Mouse (Mus musculus) heart, embryonic 14.5 days (tissue): ENCODE results near the gene Itga1. TPM values are rescaled to one million over a fixed set of nuclear protein-coding genes. Genes with fewer than 3 reads are reported as not detected.

Experiments
- ATAC-seq: fragments of 200-750 bp; cut with Nextera tagmentation; 2 replicates; pipeline ENCODE4 v1.8.0; 2017; ENCODE audit warnings: low read depth, moderate TSS enrichment; ENCODE audit not compliant: insufficient number of reproducible peaks, insufficient read depth, low FRiP score
- H3K27ac ChIP-seq, 2 experiments: fragments of 200-500 bp in 1 of 2; fragments of 300-500 bp in 1 of 2; sonication (generic) in 1 of 2; replicated peaks in 1 of 2; 2 replicates each; pipeline ENCODE4 v1.5.1; 2012 to 2014; ENCODE audit warnings: low read depth in 2 of 2, low read length in 2 of 2, control low read depth in 1 of 2, mild to moderate bottlenecking in 1 of 2, mixed read lengths in 1 of 2; ENCODE audit not compliant: control insufficient read depth in 1 of 2, insufficient read depth in 1 of 2
- H3K27me3 ChIP-seq: fragments of 300-500 bp; sonication (generic); 2 replicates; pipeline ENCODE4 v1.6.1; 2014; ENCODE audit warnings: mild to moderate bottlenecking, low read length, control low read depth; ENCODE audit not compliant: control insufficient read depth, insufficient read depth
- H3K36me3 ChIP-seq: fragments of 300-500 bp; sonication (generic); 2 replicates; pipeline ENCODE4 v1.6.1; 2014; ENCODE audit warnings: mild to moderate bottlenecking, control low read depth, low read length, mixed read lengths; ENCODE audit not compliant: control insufficient read depth, insufficient read depth
- H3K4me1 ChIP-seq, 2 experiments: fragments of 200-500 bp in 1 of 2; fragments of 300-500 bp in 1 of 2; sonication (generic) in 1 of 2; 2 replicates each; pipeline ENCODE4 v1.6.1; 2012 to 2014; ENCODE audit warnings: low read length in 2 of 2, control low read depth in 1 of 2, mixed read lengths in 1 of 2; ENCODE audit not compliant: control insufficient read depth in 2 of 2, insufficient read depth in 2 of 2
- H3K4me2 ChIP-seq: fragments of 300-500 bp; sonication (generic); 2 replicates; pipeline ENCODE4 v1.6.1; 2014; ENCODE audit warnings: mild to moderate bottlenecking, low read length
- H3K4me3 ChIP-seq, 2 experiments: fragments of 200-500 bp in 1 of 2; fragments of 300-500 bp in 1 of 2; sonication (generic) in 1 of 2; 2 replicates each; pipeline ENCODE4 v1.5.1; 2012 to 2014; ENCODE audit warnings: low read length in 2 of 2, mild to moderate bottlenecking in 2 of 2, control low read depth in 1 of 2, low read depth in 1 of 2, moderate library complexity in 1 of 2; ENCODE audit not compliant: control insufficient read depth in 1 of 2, insufficient read depth in 1 of 2
- H3K9ac ChIP-seq: fragments of 300-500 bp; sonication (generic); 2 replicates; pipeline ENCODE4 v1.6.1; 2014; ENCODE audit warnings: mild to moderate bottlenecking, low read length
- H3K9me3 ChIP-seq: fragments of 300-500 bp; sonication (generic); 2 replicates; pipeline ENCODE4 v1.6.1; 2016; ENCODE audit warnings: low read length, control low read depth; ENCODE audit not compliant: control insufficient read depth
- WGBS: fragments of 180-500 bp; shearing (Covaris S2); extraction: QIAGEN DNeasy Blood & Tissue Kit; methylation state at CpG from one replicate; pipeline ENCODE4 v1.1.7; 2014; 5-methylcytosine and 5-hydroxymethylcytosine counted together
- polyA plus RNA-seq: library from polyadenylated mRNA; unstranded; fragments of >200 nt; fragmentation: Nextera tagmentation; extraction: Ambion mirVana; gene quantifications from 2 replicates; pipeline ENCODE4 v1.2.1, GENCODE M21; 2014

The Itga1 gene
- polyA plus RNA-seq, 1 experiment from 2014 or later = 32.6 TPM

DNA sequence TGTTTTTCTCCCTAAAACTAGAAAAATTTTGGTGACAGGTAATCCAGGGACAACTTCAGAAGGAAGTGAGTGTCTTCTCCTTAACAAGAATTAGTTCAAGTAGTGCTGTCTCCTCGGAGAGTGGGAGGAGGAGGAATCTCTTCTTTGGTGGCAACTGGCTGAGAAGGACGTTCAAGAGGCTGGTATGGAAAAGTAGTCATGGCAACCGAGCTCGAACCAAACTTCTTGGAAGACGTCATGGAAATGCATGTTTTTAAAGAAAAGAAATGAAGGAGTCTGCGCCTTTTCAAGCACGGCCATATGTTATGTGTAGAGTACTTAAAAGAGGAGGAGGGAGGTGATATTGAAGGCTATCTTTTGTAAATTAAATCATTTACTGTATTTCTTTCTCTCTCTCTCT is 49.2 kb downstream of the Itga1 start:
- WGBS = 81% methylated on average over 7 of the region's 7 CpGs
- Histone ChIP-seq H3K4me1 (peaks cover 5 to 7% of the 10 kb centered on the region in 2 experiments; a peak in 2 of 4 replicates), H3K9me3 (no peaks in the 10 kb centered on the region), H3K36me3 (peaks cover 7% of the 10 kb centered on the region), H3K9ac (no peak overlapping the region), H3K4me2 (no peak overlapping the region), H3K27ac (no peak overlapping the region), H3K27me3 (no peaks in the 10 kb centered on the region), H3K4me3 (no peak overlapping the region)
- ATAC-seq = no peak

DNA sequence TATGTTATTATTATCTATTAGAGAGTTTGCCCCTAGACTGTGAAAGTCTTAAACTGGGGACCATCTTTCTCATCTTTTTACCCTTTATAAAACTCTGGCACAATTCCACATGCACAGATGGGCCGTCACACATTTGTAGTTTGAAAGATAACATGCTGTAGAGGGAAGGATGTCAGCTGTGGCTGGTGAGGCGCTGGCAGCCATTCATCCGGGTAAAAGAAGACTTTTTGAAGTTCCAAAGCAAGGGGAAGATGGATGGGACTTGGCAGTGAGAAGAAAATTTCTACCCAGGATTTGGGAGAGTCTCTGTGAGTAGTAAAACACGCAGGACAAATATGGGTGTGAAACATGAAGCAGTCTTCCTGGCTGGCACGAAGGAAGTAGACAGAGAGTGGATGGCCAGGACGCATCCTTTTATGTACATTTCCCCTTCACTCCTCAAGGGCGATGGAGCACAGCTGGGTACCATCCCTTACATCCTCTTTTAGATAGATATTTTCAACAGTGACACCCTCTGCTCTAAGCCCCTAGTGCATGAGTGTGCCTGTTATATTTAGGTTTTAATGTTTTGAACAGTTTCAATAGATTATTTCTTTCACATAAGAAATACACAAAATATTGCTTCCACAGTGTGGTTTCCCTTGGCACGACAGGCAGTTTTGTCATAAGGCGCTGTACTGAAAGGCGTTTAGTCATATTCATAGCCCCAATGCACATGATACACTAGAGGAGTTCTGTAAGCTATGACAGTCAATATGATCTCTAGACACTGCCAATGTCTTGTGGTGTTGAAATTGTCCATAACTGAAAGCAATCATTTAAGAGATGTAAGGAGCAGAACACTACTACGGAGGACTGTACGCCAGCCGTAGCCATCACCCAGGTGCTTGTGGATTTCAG is 50.9 kb downstream of the Itga1 start:
- 75% methylated on average over 13 of the region's 13 CpGs for WGBS
- H3K9ac ChIP-seq = no peak overlapping the region
- no peak for ATAC-seq

GRCm38 (mm10) chr13:115042652-115043051 is 59.1 kb downstream of the Itga1 start:
- no peak overlapping the region for H3K9ac ChIP-seq
- no peaks in the 10 kb centered on the region for H3K9me3 ChIP-seq
- H3K27me3 ChIP-seq = no peaks in the 10 kb centered on the region
- no peaks in the 10 kb centered on the region for H3K36me3 ChIP-seq
- ATAC-seq = no peak
- H3K27ac ChIP-seq = peak overlapping the region in 1 of 2 experiments; percentile 39; a peak in 1 of 4 replicates
- 21% methylated on average over 2 of the region's 2 CpGs for WGBS
- H3K4me2 ChIP-seq = no peak overlapping the region
- no peak overlapping the region for H3K4me3 ChIP-seq
- H3K4me1 ChIP-seq = peaks cover 0 to 5% of the 10 kb centered on the region in 2 experiments; a peak in 1 of 4 replicates

More for the DNA sequence above, 50.9 kb downstream of the Itga1 start:
- Histone ChIP-seq H3K27ac (0 out of 4 replicates have a peak overlapping the region, but pooled peaks of 1 of the 2 experiments have one; percentile 37), H3K36me3 (peaks cover 7% of the 10 kb centered on the region), H3K4me3 (no peak overlapping the region), H3K27me3 (no peaks in the 10 kb centered on the region), H3K4me1 (peaks cover 5 to 7% of the 10 kb centered on the region in 2 experiments; a peak in 2 of 4 replicates), H3K9me3 (no peaks in the 10 kb centered on the region), H3K4me2 (no peak overlapping the region)

DNA sequence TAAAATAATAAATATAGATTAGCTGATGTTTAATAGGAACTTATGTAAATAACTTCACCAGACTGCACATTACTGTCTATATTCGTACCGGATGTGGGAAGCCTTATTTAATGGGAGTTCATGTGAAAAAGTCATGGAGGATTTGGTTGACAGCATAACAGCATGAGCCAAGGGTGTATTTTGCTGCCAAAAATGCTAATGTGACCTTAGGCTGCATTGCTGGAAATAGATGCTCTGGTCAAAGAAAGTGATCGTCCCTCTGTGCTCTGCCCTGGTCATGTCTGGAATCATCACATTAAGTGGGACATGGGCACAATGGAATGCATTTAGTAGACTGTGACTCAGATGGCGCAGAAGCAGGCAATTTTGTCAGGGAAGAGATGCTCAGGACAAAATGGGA is 64.5 kb downstream of the Itga1 start:
- H3K27me3 ChIP-seq = no peaks in the 10 kb centered on the region
- 0 out of 4 replicates have a peak overlapping the region, but pooled peaks of 1 of the 2 experiments have one; percentile 19 for H3K27ac ChIP-seq
- no peak overlapping the region for H3K4me3 ChIP-seq
- ATAC-seq = no peak
- WGBS = 78% methylated on average over 4 of the region's 4 CpGs
- H3K4me1 ChIP-seq = peaks cover 0 to 8% of the 10 kb centered on the region in 2 experiments; a peak in 2 of 4 replicates
- H3K4me2 ChIP-seq = no peak overlapping the region
- no peaks in the 10 kb centered on the region for H3K9me3 ChIP-seq
- peaks cover 5% of the 10 kb centered on the region; the same call in 1 of the 2 replicates for H3K36me3 ChIP-seq
- H3K9ac ChIP-seq = no peak overlapping the region

GRCm38 (mm10) chr13:115035387-115035786 is 66.4 kb downstream of the Itga1 start:
- ATAC-seq = no peak
- H3K9me3 ChIP-seq = no peaks in the 10 kb centered on the region
- 44% methylated on average over 8 of the region's 8 CpGs for WGBS
- H3K9ac ChIP-seq = no peak overlapping the region
- H3K4me1 ChIP-seq = peaks cover 2 to 22% of the 10 kb centered on the region in 2 experiments; a peak in 3 of 4 replicates
- no peak overlapping the region for H3K4me3 ChIP-seq
- peaks cover 5% of the 10 kb centered on the region; the same call in 1 of the 2 replicates for H3K36me3 ChIP-seq
- H3K4me2 ChIP-seq = no peak overlapping the region
- no peaks in the 10 kb centered on the region for H3K27me3 ChIP-seq
- no peak overlapping the region for H3K27ac ChIP-seq

GRCm38 (mm10) chr13:115033135-115033534 is 68.6 kb downstream of the Itga1 start:
- Histone ChIP-seq H3K36me3 (peaks cover 9% of the 10 kb centered on the region), H3K9ac (no peak overlapping the region), H3K4me3 (no peak overlapping the region), H3K27me3 (no peaks in the 10 kb centered on the region), H3K9me3 (no peaks in the 10 kb centered on the region), H3K4me2 (no peak overlapping the region), H3K27ac (no peak overlapping the region), H3K4me1 (peaks cover 2 to 22% of the 10 kb centered on the region in 2 experiments; a peak in 3 of 4 replicates)
- ATAC-seq = no peak
- 94% methylated on average over 2 of the region's 2 CpGs for WGBS

DNA sequence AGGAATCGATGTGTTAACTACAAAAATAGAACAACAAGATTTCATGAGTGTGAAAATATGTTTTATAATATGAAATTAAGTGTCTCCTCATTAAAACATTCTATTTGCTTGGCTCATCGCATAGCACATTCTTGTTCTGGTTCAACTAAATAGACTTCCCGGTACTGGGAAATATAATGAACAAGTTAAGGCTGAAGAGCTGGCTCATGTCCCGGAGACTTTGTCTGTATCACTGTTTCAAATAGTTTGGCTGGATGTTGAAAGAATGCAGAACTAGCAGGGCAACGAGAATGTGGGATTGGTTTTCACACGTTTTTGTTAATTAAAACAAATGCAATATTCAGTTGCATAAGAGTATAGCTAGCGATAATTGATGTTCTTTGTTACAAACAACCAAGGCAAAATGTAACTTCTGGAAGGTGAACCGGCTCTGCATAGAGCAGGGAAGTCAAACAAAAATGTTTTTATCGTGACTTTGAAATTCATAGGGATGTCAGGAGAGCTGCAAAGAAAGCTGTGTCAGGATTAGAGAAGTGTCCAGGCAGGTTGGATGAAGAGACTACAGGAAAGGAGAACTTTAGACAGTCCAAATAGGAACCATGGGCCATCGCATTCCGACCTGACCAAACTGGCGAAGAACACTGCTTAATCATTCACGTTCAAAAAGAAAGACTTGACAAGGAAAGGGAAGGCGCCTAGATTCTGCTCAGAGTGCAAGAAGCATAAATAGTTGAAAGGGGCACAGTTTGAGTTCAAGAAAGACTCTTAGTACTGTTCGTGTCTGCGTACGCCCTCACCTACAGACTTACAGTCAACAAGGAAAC is 70.4 kb downstream of the Itga1 start:
- no peaks in the 10 kb centered on the region for H3K27me3 ChIP-seq
- H3K9me3 ChIP-seq = no peaks in the 10 kb centered on the region
- H3K36me3 ChIP-seq = peaks cover 9% of the 10 kb centered on the region
- 62% methylated on average over 17 of the region's 17 CpGs for WGBS
- no peak overlapping the region for H3K4me3 ChIP-seq
- peaks cover 2 to 22% of the 10 kb centered on the region in 2 experiments; a peak in 3 of 4 replicates for H3K4me1 ChIP-seq
- 0 out of 2 replicates have a peak overlapping the region, but pooled peaks have one; percentile 6 for H3K4me2 ChIP-seq
- no peak for ATAC-seq
- peak overlapping the region; percentile 45 to 79; a peak in 3 of 4 replicates for H3K27ac ChIP-seq
- no peak overlapping the region for H3K9ac ChIP-seq
